Mouse (Mus musculus) MEL (cell line): ENCODE data around the gene Gm20388. TPM values are rescaled to one million over a fixed set of nuclear protein-coding genes. Genes with fewer than 3 reads are reported as not detected.

ENCODE experiments used
- DNase-seq: peaks from one replicate; pipeline ENCODE4 v3.0.0; 2011; ENCODE audit warnings: low read depth, low spot score
- H3K27ac ChIP-seq: 2 replicates; pipeline ENCODE4 v1.5.1; 2012; ENCODE audit warnings: low read depth, mild to moderate bottlenecking, control low read depth, low read length, moderate library complexity; ENCODE audit not compliant: control insufficient read depth
- H3K27me3 ChIP-seq, 2 experiments: fragments of 150-350 bp in 1 of 2; sonication (generic) in 1 of 2; 2 replicates each; pipeline ENCODE4 v1.6.1; 2012; ENCODE audit warnings: low read length in 2 of 2, mild to moderate bottlenecking in 2 of 2, improper control_type of control experiment in 1 of 2, moderate library complexity in 1 of 2; ENCODE audit not compliant: insufficient read depth in 2 of 2, control insufficient read depth in 1 of 2
- H3K36me3 ChIP-seq, 2 experiments: 2 replicates each; pipeline ENCODE4 v1.6.1; 2012 to 2014; ENCODE audit warnings: low read length in 2 of 2, improper control_type of control experiment in 1 of 2, inconsistent platforms in 1 of 2, mild to moderate bottlenecking in 1 of 2; ENCODE audit not compliant: insufficient read depth in 2 of 2, control insufficient read depth in 1 of 2
- H3K4me1 ChIP-seq, 2 experiments: fragments of 150-350 bp in 1 of 2; sonication (generic) in 1 of 2; 2 replicates each; pipeline ENCODE4 v1.6.1; 2012; ENCODE audit warnings: low read length in 2 of 2, improper control_type of control experiment in 1 of 2, mild to moderate bottlenecking in 1 of 2; ENCODE audit not compliant: insufficient read depth in 2 of 2, control insufficient read depth in 1 of 2
- H3K4me3 ChIP-seq, 2 experiments: fragments of 150-350 bp in 1 of 2; sonication (generic) in 1 of 2; 2 replicates each; pipeline ENCODE4 v1.5.1; 2012; ENCODE audit warnings: low read depth in 2 of 2, low read length in 2 of 2, mild to moderate bottlenecking in 2 of 2, moderate library complexity in 2 of 2, control low read depth in 1 of 2, improper control_type of control experiment in 1 of 2; ENCODE audit not compliant: control insufficient read depth in 1 of 2, insufficient read depth in 1 of 2
- H3K79me2 ChIP-seq: 2 replicates; pipeline ENCODE4 v1.6.1; 2012; ENCODE audit warnings: mild to moderate bottlenecking, low read length, moderate library complexity; ENCODE audit not compliant: control insufficient read depth, poor library complexity, insufficient read depth
- H3K9ac ChIP-seq: 2 replicates; pipeline ENCODE4 v1.6.1; 2012; ENCODE audit warnings: low read depth, mild to moderate bottlenecking, control low read depth, low read length, moderate library complexity; ENCODE audit not compliant: control insufficient read depth, poor library complexity, severe bottlenecking
- H3K9me3 ChIP-seq: fragments of 150-350 bp; sonication (generic); replicated peaks from 2 replicates; pipeline ENCODE4 v1.6.1; 2012; ENCODE audit warnings: mild to moderate bottlenecking, low read length, improper control_type of control experiment, moderate library complexity; ENCODE audit not compliant: insufficient read depth
- BHLHE40 ChIP-seq: IDR thresholded peaks from 2 replicates; pipeline ENCODE4 v1.6.1; 2012; ENCODE audit warnings: low read depth, mild to moderate bottlenecking, inconsistent platforms, low read length, improper control_type of control experiment, borderline replicate concordance
- CHD1 ChIP-seq: IDR thresholded peaks from 2 replicates; pipeline ENCODE4 v1.6.1; 2012; ENCODE audit warnings: low read depth, mild to moderate bottlenecking, inconsistent platforms, low read length, improper control_type of control experiment
- CHD2 ChIP-seq: IDR thresholded peaks from 2 replicates; pipeline ENCODE4 v1.6.1; 2011; ENCODE audit warnings: low read length, improper control_type of control experiment
- CTCF ChIP-seq, 3 experiments: IDR thresholded peaks in 2 of 3; conservative IDR thresholded peaks in 1 of 3; 2 replicates each; pipeline ENCODE4 v1.5.1; 2011 to 2012; ENCODE audit warnings: low read length in 3 of 3, low read depth in 2 of 3, mild to moderate bottlenecking in 2 of 3, improper control_type of control experiment in 1 of 3, inconsistent platforms in 1 of 3, mixed read lengths in 1 of 3, moderate library complexity in 1 of 3; ENCODE audit not compliant: control insufficient read depth in 1 of 3, insufficient read depth in 1 of 3, poor library complexity in 1 of 3, severe bottlenecking in 1 of 3
- E2F4 ChIP-seq: IDR thresholded peaks from 2 replicates; pipeline ENCODE4 v1.6.1; 2011; ENCODE audit warnings: low read depth, low read length, improper control_type of control experiment, borderline replicate concordance
- ELF1 ChIP-seq: IDR thresholded peaks from 2 replicates; pipeline ENCODE4 v1.6.1; 2014; ENCODE audit warnings: low read depth, mild to moderate bottlenecking, inconsistent platforms, low read length, improper control_type of control experiment, moderate library complexity
- ETS1 ChIP-seq: IDR thresholded peaks from 2 replicates; pipeline ENCODE4 v1.6.1; 2012; ENCODE audit warnings: low read depth, mild to moderate bottlenecking, inconsistent platforms, low read length, improper control_type of control experiment, moderate library complexity
- GABPA ChIP-seq: IDR thresholded peaks from 2 replicates; pipeline ENCODE4 v1.6.1; 2012; ENCODE audit warnings: low read depth, mild to moderate bottlenecking, inconsistent platforms, low read length, improper control_type of control experiment, moderate library complexity
- GATA1 ChIP-seq: IDR thresholded peaks from 2 replicates; pipeline ENCODE4 v1.6.1; 2011; ENCODE audit warnings: low read depth, low read length, improper control_type of control experiment
- HCFC1 ChIP-seq: IDR thresholded peaks from 2 replicates; pipeline ENCODE4 v1.6.1; 2012; ENCODE audit warnings: low read depth, mild to moderate bottlenecking, inconsistent platforms, low read length, improper control_type of control experiment, moderate library complexity
- JUND ChIP-seq: IDR thresholded peaks from 2 replicates; pipeline ENCODE4 v1.6.1; 2011; ENCODE audit warnings: low read depth, mild to moderate bottlenecking, improper control_type of control experiment, low read length
- KAT2A ChIP-seq: conservative IDR thresholded peaks from 2 replicates; pipeline ENCODE4 v1.6.1; 2012; ENCODE audit warnings: low read depth, low read length, improper control_type of control experiment, inconsistent platforms
- MAFK ChIP-seq: IDR thresholded peaks from 2 replicates; pipeline ENCODE4 v1.6.1; 2011; ENCODE audit warnings: low read depth, mild to moderate bottlenecking, low read length, improper control_type of control experiment, borderline replicate concordance
- MAZ ChIP-seq: IDR thresholded peaks from 2 replicates; pipeline ENCODE4 v1.6.1; 2012; ENCODE audit warnings: low read depth, mild to moderate bottlenecking, inconsistent platforms, low read length, improper control_type of control experiment
- MYB ChIP-seq: IDR thresholded peaks from 2 replicates; pipeline ENCODE4 v1.6.1; 2011; ENCODE audit warnings: mild to moderate bottlenecking, low read depth, low read length, improper control_type of control experiment
- POLR2A ChIP-seq, 2 experiments: IDR thresholded peaks; 2 replicates each; pipeline ENCODE4 v1.6.1; 2011 to 2012; ENCODE audit warnings: low read length in 2 of 2, mild to moderate bottlenecking in 2 of 2, control low read depth in 1 of 2, improper control_type of control experiment in 1 of 2, low read depth in 1 of 2, moderate library complexity in 1 of 2; ENCODE audit not compliant: control insufficient read depth in 1 of 2, insufficient read depth in 1 of 2, poor library complexity in 1 of 2
- POLR2AphosphoS5 ChIP-seq: IDR thresholded peaks from 2 replicates; pipeline ENCODE4 v1.6.1; 2012; ENCODE audit warnings: low read depth, borderline replicate concordance, mild to moderate bottlenecking, inconsistent platforms, low read length, moderate library complexity, mixed read lengths
- RAD21 ChIP-seq: IDR thresholded peaks from 2 replicates; pipeline ENCODE4 v1.6.1; 2011; ENCODE audit warnings: mild to moderate bottlenecking, low read depth, low read length, improper control_type of control experiment
- RCOR1 ChIP-seq: IDR thresholded peaks from 2 replicates; pipeline ENCODE4 v1.6.1; 2012; ENCODE audit warnings: low read depth, mild to moderate bottlenecking, inconsistent platforms, low read length, improper control_type of control experiment
- SIN3A ChIP-seq: IDR thresholded peaks from 2 replicates; pipeline ENCODE4 v1.6.1; 2012; ENCODE audit warnings: low read length, improper control_type of control experiment, inconsistent platforms
- TBP ChIP-seq: IDR thresholded peaks from 2 replicates; pipeline ENCODE4 v1.8.0; 2011; ENCODE audit warnings: low read depth, low read length, improper control_type of control experiment
- TCF12 ChIP-seq: IDR thresholded peaks from 2 replicates; pipeline ENCODE4 v1.6.1; 2014; ENCODE audit warnings: low read depth, mild to moderate bottlenecking, inconsistent platforms, low read length, improper control_type of control experiment, moderate library complexity
- UBTF ChIP-seq: IDR thresholded peaks from 2 replicates; pipeline ENCODE4 v1.6.1; 2012; ENCODE audit warnings: low read depth, mild to moderate bottlenecking, inconsistent platforms, low read length, improper control_type of control experiment, moderate library complexity, borderline replicate concordance; ENCODE audit not compliant: insufficient read depth
- USF1 ChIP-seq: IDR thresholded peaks from 2 replicates; pipeline ENCODE4 v1.6.1; 2014; ENCODE audit warnings: low read depth, mild to moderate bottlenecking, inconsistent platforms, low read length, improper control_type of control experiment, moderate library complexity
- ZC3H11A ChIP-seq: IDR thresholded peaks from 2 replicates; pipeline ENCODE4 v1.6.1; 2012; ENCODE audit warnings: low read depth, mild to moderate bottlenecking, inconsistent platforms, low read length, improper control_type of control experiment
- ZKSCAN1 ChIP-seq: IDR thresholded peaks from 2 replicates; pipeline ENCODE4 v1.6.1; 2012; ENCODE audit warnings: low read depth, mild to moderate bottlenecking, inconsistent platforms, low read length, improper control_type of control experiment, moderate library complexity
- ZNF384 ChIP-seq: IDR thresholded peaks from 2 replicates; pipeline ENCODE4 v1.6.1; 2012; ENCODE audit warnings: low read depth, mild to moderate bottlenecking, inconsistent platforms, low read length, improper control_type of control experiment
- polyA plus RNA-seq, 2 experiments: library from polyadenylated mRNA; stranded (reverse) in 1 of 2; unstranded in 1 of 2; fragments of >175 nt in 1 of 2; fragments of >200 nt in 1 of 2; gene quantifications; 2 replicates each; pipeline versions ENCODE4 v1.2.1 to v1.2.4; 2012; ENCODE audit warnings: low replicate concordance in 2 of 2, low read depth in 1 of 2; ENCODE audit not compliant: insufficient read length in 2 of 2, insufficient read depth in 1 of 2, missing spikeins in 1 of 2
- total RNA-seq: library from RNA; depleted of rRNA; stranded (reverse); fragments of 300-350 nt; gene quantifications from 2 replicates; pipeline ENCODE4 v1.2.3, GENCODE M21; 2012

The Gm20388 gene
- total and polyA plus RNA-seq, 3 experiments = 11.1 to 17.8 TPM; not detected in 1

DNA sequence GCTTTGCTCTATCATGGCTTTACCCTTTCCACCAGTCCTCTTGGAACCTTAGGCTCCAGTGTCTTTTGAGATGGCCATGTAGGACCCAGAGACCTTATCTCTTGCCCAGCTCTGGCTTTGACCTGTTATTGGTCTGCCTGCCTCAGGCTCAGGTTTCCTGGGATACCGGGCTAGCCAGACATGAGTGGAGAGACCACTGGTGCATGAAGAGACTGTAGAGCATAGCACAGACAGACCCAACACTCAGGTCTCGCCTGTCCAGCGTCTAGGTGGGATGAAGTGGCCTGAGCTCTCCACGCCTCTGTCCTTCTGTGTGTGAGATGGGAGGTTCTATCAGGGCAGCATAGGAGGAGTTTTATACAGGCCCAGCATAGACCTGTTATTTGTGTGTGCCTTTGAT, 3438.4 kb downstream of the Gm20388 start:
- no peak overlapping the region for H3K27ac ChIP-seq
- no peak for DNase-seq
- H3K4me1 ChIP-seq = no peaks in the 10 kb centered on the region
- H3K27me3 ChIP-seq = no peaks in the 10 kb centered on the region
- no peaks in the 10 kb centered on the region for H3K36me3 ChIP-seq
- no peaks in the 10 kb centered on the region for H3K79me2 ChIP-seq
- no peak overlapping the region for H3K4me3 ChIP-seq
- TF ChIP-seq JUND = no peak
- TF ChIP-seq CHD1 = no peak
- TF ChIP-seq RAD21 = no peak
- no peak for TF ChIP-seq E2F4
- TF ChIP-seq TCF12 = no peak
- TF ChIP-seq ZKSCAN1 = no peak
- TF ChIP-seq USF1 = no peak
- no peak for TF ChIP-seq MAFK
- TF ChIP-seq GABPA = no peak
- TF ChIP-seq GATA1 = no peak
- TF ChIP-seq UBTF = no peak
- no peak for TF ChIP-seq ZNF384
- TF ChIP-seq CTCF (IDR thresholded peaks at IDR 0.05 in 2 of 3, conservative IDR thresholded peaks at IDR 0.05 in 1 of 3; ENCODE audit: control insufficient read depth in 1 of 3, insufficient read depth in 1 of 3, low read depth in 2 of 3, low read length in 3 of 3, poor library complexity in 1 of 3, severe bottlenecking in 1 of 3) = no peak
- TF ChIP-seq MYB = no peak
- TF ChIP-seq POLR2A (IDR thresholded peaks at IDR 0.05; ENCODE audit: control insufficient read depth in 1 of 2, insufficient read depth in 1 of 2, low read depth in 1 of 2, low read length in 2 of 2, poor library complexity in 1 of 2) = no peak
- no peak for TF ChIP-seq HCFC1
- TF ChIP-seq KAT2A = no peak
- TF ChIP-seq POLR2AphosphoS5 = no peak
- TF ChIP-seq ZC3H11A = no peak
- TF ChIP-seq, all 39 proteins: peak for 0
- no peaks in the 10 kb centered on the region for H3K9me3 ChIP-seq
- no peak overlapping the region for H3K9ac ChIP-seq

DNA sequence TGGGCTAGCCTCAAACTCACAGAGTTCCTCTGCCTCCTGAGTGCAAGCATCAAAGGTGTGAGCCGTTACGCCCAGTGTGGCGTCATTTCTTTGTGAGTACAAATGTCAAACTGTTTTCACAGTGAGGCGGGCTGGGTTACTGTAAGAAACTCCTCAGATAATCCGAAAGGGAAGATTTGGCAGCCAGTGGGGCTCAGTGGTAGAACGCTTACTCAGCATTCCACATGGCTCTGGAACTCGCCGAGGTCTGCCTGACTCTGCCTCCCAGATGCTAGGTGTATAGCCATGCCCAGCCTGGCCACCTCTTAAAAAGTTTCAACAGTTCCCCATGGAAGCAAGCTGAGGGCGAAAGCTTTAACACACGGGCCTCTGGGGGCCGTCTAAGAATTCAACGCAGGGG, 3441.5 kb downstream of the Gm20388 start:
- H3K27ac ChIP-seq = no peak overlapping the region
- no peaks in the 10 kb centered on the region for H3K79me2 ChIP-seq
- no peak overlapping the region for H3K4me3 ChIP-seq
- H3K4me1 ChIP-seq = no peaks in the 10 kb centered on the region
- TF ChIP-seq CHD1 = no peak
- TF ChIP-seq GABPA = no peak
- no peak for TF ChIP-seq TBP
- TF ChIP-seq ELF1 = no peak
- no peak for TF ChIP-seq RCOR1
- TF ChIP-seq ETS1 = no peak
- TF ChIP-seq MAFK = no peak
- TF ChIP-seq CHD2 = no peak
- no peak for TF ChIP-seq SIN3A
- TF ChIP-seq POLR2AphosphoS5 = no peak
- TF ChIP-seq MAZ = no peak
- TF ChIP-seq RAD21 = no peak
- TF ChIP-seq BHLHE40 = no peak
- H3K9ac ChIP-seq = no peak overlapping the region
- no peaks in the 10 kb centered on the region for H3K27me3 ChIP-seq
- no peak for DNase-seq
- H3K36me3 ChIP-seq = no peaks in the 10 kb centered on the region
- no peaks in the 10 kb centered on the region for H3K9me3 ChIP-seq
